Comparison of ENCODE assay signal across 21 mouse cellular contexts in the genomic region with DNA sequence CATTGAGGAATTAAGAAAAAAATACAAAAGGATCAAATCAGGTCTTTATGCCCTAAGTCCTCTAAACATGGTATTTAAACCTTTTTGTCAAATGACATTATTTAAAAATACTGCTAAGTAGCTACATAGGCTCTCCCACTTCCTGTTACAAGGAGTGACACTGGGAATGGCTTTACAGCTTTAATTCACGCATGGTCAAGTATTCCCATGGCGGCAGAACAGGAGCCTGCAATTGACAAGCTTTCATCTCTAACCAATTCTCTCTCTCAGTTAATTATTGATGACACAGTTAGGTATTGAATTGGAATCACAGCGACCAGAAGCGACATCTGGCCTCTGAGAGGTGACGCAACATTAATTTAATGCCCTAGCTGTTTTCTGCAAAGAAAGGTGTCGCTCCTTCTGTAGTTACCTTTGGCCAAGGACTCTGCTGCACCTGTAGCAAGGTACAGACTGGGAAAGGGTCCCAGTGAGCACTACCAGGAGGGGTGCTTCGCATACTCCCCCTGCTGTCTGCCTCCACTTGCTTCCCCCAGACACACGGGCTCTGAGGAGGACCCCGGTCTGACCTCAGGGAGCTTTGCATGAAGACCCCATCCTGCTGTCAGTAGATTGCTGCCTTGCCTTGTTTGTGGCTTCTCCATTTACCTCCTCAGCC.
DNase-seq lines count a peak whose midpoint lies in the region; ATAC-seq and TF ChIP-seq lines count a peak whose summit lies in the region.
"Had no signal": no experiment of that assay in that cellular context is flagged by ENCODE, and none has a peak within 500 bp of the region (broad histone marks: within the 10 kb centered on the region; RNA-seq: fewer than 3 reads in every experiment).

No protein-coding gene starts in this region.

- TF ChIP-seq EP300 in lung, postnatal 0 days (IDR thresholded peaks at IDR 0.05) = no peak

- no peak for TF ChIP-seq CTCF in lung, postnatal 0 days (IDR thresholded peaks at IDR 0.05)

- H3K4me1 ChIP-seq in hindbrain, embryonic 11.5 days (replicated peaks; ENCODE audit: control insufficient read depth, insufficient read depth, low read length) = no peaks in the 10 kb centered on the region
- H3K4me1 ChIP-seq in hindbrain, embryonic 10.5 days (replicated peaks) = 0 out of 2 replicates have a peak, but pooled peaks cover 18% of the 10 kb centered on the region
- H3K4me1 ChIP-seq in kidney, embryonic 15.5 days = peaks cover 23% of the 10 kb centered on the region
- peaks cover 29% of the 10 kb centered on the region for H3K4me1 ChIP-seq in midbrain, embryonic 13.5 days (replicated peaks)
- peaks cover 4% of the 10 kb centered on the region; the same call in 1 of the 2 replicates for H3K4me1 ChIP-seq in midbrain, embryonic 11.5 days (ENCODE audit: control insufficient read depth, insufficient read depth, low read length)
- 0 out of 2 replicates have a peak, but pooled peaks cover 3% of the 10 kb centered on the region for H3K4me1 ChIP-seq in lung, postnatal 0 days (ENCODE audit: insufficient read depth, low read depth, low read length)
- H3K4me1 ChIP-seq: megakaryocyte, embryonic 14.5 days had no signal

- H3K27me3 ChIP-seq in hindbrain, embryonic 11.5 days (ENCODE audit: control insufficient read depth, insufficient read depth, low read length) = no peaks in the 10 kb centered on the region
- H3K27me3 ChIP-seq in hindbrain, embryonic 10.5 days (ENCODE audit: insufficient read depth, poor library complexity, severe bottlenecking) = no peaks in the 10 kb centered on the region
- H3K27me3 ChIP-seq in kidney, embryonic 15.5 days = no peaks in the 10 kb centered on the region
- H3K27me3 ChIP-seq in midbrain, embryonic 13.5 days = no peaks in the 10 kb centered on the region
- no peaks in the 10 kb centered on the region for H3K27me3 ChIP-seq in midbrain, embryonic 11.5 days (ENCODE audit: control insufficient read depth, insufficient read depth, low read length)
- H3K27me3 ChIP-seq in lung, postnatal 0 days (replicated peaks; ENCODE audit: insufficient read depth, low read length) = no peaks in the 10 kb centered on the region
- H3K27me3 ChIP-seq: forebrain, embryonic 13.5 days; heart, embryonic 13.5 days; megakaryocyte, embryonic 14.5 days; Patski; stomach, embryonic 15.5 days had no signal

- no peak overlapping the region for H3K9ac ChIP-seq in hindbrain, embryonic 11.5 days (ENCODE audit: low read depth, low read length)
- no peak overlapping the region for H3K9ac ChIP-seq in kidney, embryonic 15.5 days
- no peak overlapping the region for H3K9ac ChIP-seq in midbrain, embryonic 13.5 days (replicated peaks)
- no peak overlapping the region for H3K9ac ChIP-seq in midbrain, embryonic 11.5 days (ENCODE audit: low read length)
- H3K9ac ChIP-seq in lung, postnatal 0 days (replicated peaks; ENCODE audit: low read depth) = no peak overlapping the region
- H3K9ac ChIP-seq: forebrain, embryonic 13.5 days; heart, embryonic 13.5 days; limb, embryonic 15.5 days; stomach, embryonic 15.5 days had no signal

- no peaks in the 10 kb centered on the region for H3K9me3 ChIP-seq in hindbrain, embryonic 11.5 days (ENCODE audit: control insufficient read depth, low read length)
- no peaks in the 10 kb centered on the region for H3K9me3 ChIP-seq in hindbrain, embryonic 10.5 days
- no peaks in the 10 kb centered on the region for H3K9me3 ChIP-seq in kidney, embryonic 15.5 days (replicated peaks)
- H3K9me3 ChIP-seq in midbrain, embryonic 13.5 days = no peaks in the 10 kb centered on the region
- H3K9me3 ChIP-seq in midbrain, embryonic 11.5 days (ENCODE audit: control insufficient read depth, low read length) = no peaks in the 10 kb centered on the region
- H3K9me3 ChIP-seq in lung, postnatal 0 days (ENCODE audit: low read length) = no peaks in the 10 kb centered on the region
- H3K9me3 ChIP-seq: forebrain, embryonic 13.5 days; heart, embryonic 13.5 days; limb, embryonic 10.5 days; limb, embryonic 15.5 days; stomach, embryonic 15.5 days had no signal

- no peak overlapping the region for H3K4me2 ChIP-seq in hindbrain, embryonic 11.5 days (replicated peaks; ENCODE audit: low read depth, low read length)
- 0 out of 2 replicates have a peak overlapping the region, but pooled peaks have one; percentile 13 for H3K4me2 ChIP-seq in kidney, embryonic 15.5 days
- no peak overlapping the region for H3K4me2 ChIP-seq in midbrain, embryonic 13.5 days (replicated peaks)
- no peak overlapping the region for H3K4me2 ChIP-seq in midbrain, embryonic 11.5 days
- no peak overlapping the region for H3K4me2 ChIP-seq in lung, postnatal 0 days (replicated peaks; ENCODE audit: low read depth, low read length)
- H3K4me2 ChIP-seq: forebrain, embryonic 13.5 days; heart, embryonic 13.5 days; limb, embryonic 15.5 days; stomach, embryonic 15.5 days had no signal

- ATAC-seq in hindbrain, embryonic 11.5 days (ENCODE audit: low FRiP score) = no peak; the same call in 1 of the 2 replicates
- peak; percentile 68 for ATAC-seq in kidney, embryonic 15.5 days (replicated peaks; ENCODE audit: low FRiP score)
- ATAC-seq in midbrain, embryonic 13.5 days = no peak
- ATAC-seq in midbrain, embryonic 11.5 days (ENCODE audit: low FRiP score) = no peak
- no peak for ATAC-seq in lung, postnatal 0 days
- ATAC-seq: Patski had no signal

- H3K27ac ChIP-seq in hindbrain, embryonic 11.5 days (ENCODE audit: low read depth, low read length) = 0 out of 2 replicates have a peak overlapping the region, but pooled peaks have one; percentile 7
- H3K27ac ChIP-seq in hindbrain, embryonic 10.5 days = no peak overlapping the region
- peak overlapping the region; percentile 89 for H3K27ac ChIP-seq in kidney, embryonic 15.5 days
- H3K27ac ChIP-seq in midbrain, embryonic 13.5 days = peak overlapping the region; percentile 14; the same call in 1 of the 2 replicates
- no peak overlapping the region for H3K27ac ChIP-seq in midbrain, embryonic 11.5 days (ENCODE audit: low read depth, low read length)
- H3K27ac ChIP-seq in lung, postnatal 0 days (ENCODE audit: low read length) = no peak overlapping the region
- H3K27ac ChIP-seq: forebrain, embryonic 13.5 days; heart, embryonic 13.5 days; limb, embryonic 15.5 days; stomach, embryonic 15.5 days had no signal

- no peak for DNase-seq in hindbrain, embryonic 11.5 days (ENCODE audit: low spot score)
- no peak for DNase-seq in hindbrain, embryonic 10.5 days (ENCODE audit: low spot score)
- no peak for DNase-seq in kidney, postnatal 14 days
- DNase-seq in midbrain, embryonic 11.5 days (ENCODE audit: low spot score, missing footprints) = no peak
- DNase-seq in large intestine, adult 2 months (ENCODE audit: low read depth, low spot score) = peak; percentile 13
- DNase-seq in lung, postnatal 0 days (ENCODE audit: low spot score) = no peak
- DNase-seq: cerebellum, adult 11 months; cerebellum, adult 9-10 months; cerebellum, postnatal 36 days; gastrocnemius, postnatal 14 days; lung, postnatal 4 days; right cerebral cortex, postnatal 25 days had no signal

- no peaks in the 10 kb centered on the region for H3K36me3 ChIP-seq in hindbrain, embryonic 11.5 days (ENCODE audit: control insufficient read depth, insufficient read depth, low read length)
- no peaks in the 10 kb centered on the region for H3K36me3 ChIP-seq in hindbrain, embryonic 10.5 days
- H3K36me3 ChIP-seq in kidney, embryonic 15.5 days = no peaks in the 10 kb centered on the region
- no peaks in the 10 kb centered on the region for H3K36me3 ChIP-seq in midbrain, embryonic 13.5 days
- H3K36me3 ChIP-seq in midbrain, embryonic 11.5 days (ENCODE audit: control insufficient read depth, insufficient read depth, low read length) = no peaks in the 10 kb centered on the region
- H3K36me3 ChIP-seq in lung, postnatal 0 days (ENCODE audit: insufficient read depth, low read length) = no peaks in the 10 kb centered on the region
- H3K36me3 ChIP-seq: heart, embryonic 13.5 days; limb, embryonic 10.5 days; limb, embryonic 15.5 days; stomach, embryonic 15.5 days had no signal

- H3K4me3 ChIP-seq in hindbrain, embryonic 11.5 days (ENCODE audit: low read depth, low read length) = no peak overlapping the region
- H3K4me3 ChIP-seq in hindbrain, embryonic 10.5 days = no peak overlapping the region
- no peak overlapping the region for H3K4me3 ChIP-seq in kidney, embryonic 15.5 days (replicated peaks)
- no peak overlapping the region for H3K4me3 ChIP-seq in midbrain, embryonic 13.5 days (replicated peaks)
- H3K4me3 ChIP-seq in midbrain, embryonic 11.5 days (ENCODE audit: low read depth, low read length) = no peak overlapping the region
- no peak overlapping the region for H3K4me3 ChIP-seq in lung, postnatal 0 days (ENCODE audit: low read depth, low read length)
- H3K4me3 ChIP-seq: forebrain, embryonic 13.5 days; heart, embryonic 13.5 days; limb, embryonic 10.5 days; limb, embryonic 15.5 days; megakaryocyte, embryonic 14.5 days; stomach, embryonic 15.5 days had no signal

- WGBS in hindbrain, embryonic 11.5 days = 56% methylated on average over 9 of the region's 9 CpGs
- 71% methylated on average over 9 of the region's 9 CpGs for WGBS in hindbrain, embryonic 10.5 days
- WGBS in kidney, embryonic 15.5 days = 36% methylated on average over 9 of the region's 9 CpGs
- 73% methylated on average over 9 of the region's 9 CpGs for WGBS in midbrain, embryonic 13.5 days
- 72% methylated on average over 9 of the region's 9 CpGs for WGBS in midbrain, embryonic 11.5 days
- 29% methylated on average over 9 of the region's 9 CpGs for WGBS in large intestine, adult 2 months
- 72% methylated on average over 9 of the region's 9 CpGs for WGBS in lung, postnatal 0 days

Comparison
In these comparisons a context has a peak if more than half of its experiments do, and no peak if none do; other contexts are left out.
1. H3K27ac ChIP-seq: peak in hindbrain, embryonic 11.5 days (single experiment), kidney, embryonic 15.5 days (single experiment) and midbrain, embryonic 13.5 days (single experiment); none in hindbrain, embryonic 10.5 days (single experiment), midbrain, embryonic 11.5 days (single experiment) and lung, postnatal 0 days (single experiment).